Mouse (Mus musculus) T-cell, adult 2 months (primary cell): ENCODE data around the gene Pramel4.
"Not testable (repeated sequence)": the region's sequence is repeated elsewhere in the genome, so short reads cannot be mapped to it uniquely, and the experiment has no call there.

Experiments used
- DNase-seq: peaks from one replicate; pipeline ENCODE4 v3.0.0; 2022; ENCODE audit warnings: low spot score

Pramel4 gene

DNA sequence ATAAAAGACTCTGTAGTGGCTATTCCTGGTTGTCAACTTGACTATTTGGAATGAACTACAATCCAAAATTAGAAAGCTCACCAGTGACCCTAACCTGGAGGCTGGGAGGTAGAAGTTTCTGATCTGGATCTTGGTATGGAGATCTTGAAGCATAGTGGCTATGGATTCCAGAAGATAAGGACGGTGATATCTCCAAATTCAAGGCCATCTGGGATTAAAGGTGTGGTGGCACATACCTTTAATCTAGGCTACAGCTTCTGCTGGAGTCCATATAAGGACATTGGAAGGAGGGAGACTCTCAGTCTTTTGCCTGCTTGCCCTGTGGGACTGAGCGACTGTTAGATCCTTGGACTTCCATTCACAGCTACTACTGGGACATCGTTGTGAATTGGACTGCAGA is at the start of gene Pramel4:
Pramel4 (plus strand) TSS at position 301 of the 400 bp plus-strand sequence.
- DNase-seq, result not testable (repeated sequence)

DNA sequence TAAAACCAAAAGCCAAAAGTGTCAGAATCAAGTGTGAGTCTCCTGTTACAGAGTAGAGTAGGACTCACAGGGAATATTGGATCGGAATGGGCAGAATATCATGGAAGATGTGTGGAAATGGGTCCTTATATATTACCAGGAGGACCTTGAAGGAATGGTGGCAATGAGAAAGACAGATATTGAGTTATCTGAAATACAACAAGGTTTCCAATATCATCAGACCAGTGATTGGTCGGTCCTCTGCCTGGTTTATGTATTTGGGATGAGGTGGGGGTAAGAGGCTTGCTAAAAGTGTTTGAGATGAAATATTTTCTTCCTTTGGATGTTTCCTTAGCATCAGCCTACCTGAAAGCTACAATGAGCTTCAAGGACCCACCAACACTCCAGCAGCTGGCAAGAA is 47.2 kb downstream of the Pramel4 start, which contains the start of gene Gm13102:
Gm13102 (plus strand) TSS at position 301 of the 400 bp plus-strand sequence.
- DNase-seq, result not testable (repeated sequence)
